Mouse (Mus musculus) kidney, embryonic 14.5 days (tissue): ENCODE measurements at regions not wholly inside any gene's neighbourhood (a gene's known extent, or its start where the extent isn't known, plus 50 kb on each side); places are given as distances from the start of the nearest gene placed in this dataset.

Experiments
- ATAC-seq: fragments of 200-750 bp; cut with Nextera tagmentation; 2 replicates; pipeline ENCODE4 v1.8.0; 2017; ENCODE audit warnings: moderate number of reproducible peaks, mild to moderate bottlenecking, moderate TSS enrichment, moderate library complexity; ENCODE audit not compliant: low FRiP score, low TSS enrichment
- H3K27ac ChIP-seq: fragments of 300-500 bp; sonication (generic); 2 replicates; pipeline ENCODE4 v1.5.1; 2014; ENCODE audit warnings: low read depth, mild to moderate bottlenecking, low read length, moderate library complexity, mixed read lengths
- H3K27me3 ChIP-seq: fragments of 300-500 bp; sonication (generic); 2 replicates; pipeline ENCODE4 v1.6.1; 2014; ENCODE audit warnings: mild to moderate bottlenecking, low read length; ENCODE audit not compliant: control insufficient read depth, insufficient read depth
- H3K36me3 ChIP-seq: fragments of 300-500 bp; sonication (generic); 2 replicates; pipeline ENCODE4 v1.6.1; 2014; ENCODE audit warnings: low read length, mixed read lengths; ENCODE audit not compliant: control insufficient read depth, insufficient read depth
- H3K4me1 ChIP-seq: fragments of 300-500 bp; sonication (generic); 2 replicates; pipeline ENCODE4 v1.6.1; 2014; ENCODE audit warnings: low read length, mixed read lengths; ENCODE audit not compliant: control insufficient read depth, insufficient read depth
- H3K4me2 ChIP-seq: fragments of 300-500 bp; sonication (generic); replicated peaks from 2 replicates; pipeline ENCODE4 v1.6.1; 2014; ENCODE audit warnings: low read depth, mild to moderate bottlenecking, low read length
- H3K4me3 ChIP-seq: fragments of 300-500 bp; sonication (generic); 2 replicates; pipeline ENCODE4 v1.5.1; 2014; ENCODE audit warnings: mild to moderate bottlenecking, low read length
- H3K9ac ChIP-seq: fragments of 300-500 bp; sonication (generic); 2 replicates; pipeline ENCODE4 v1.6.1; 2014; ENCODE audit warnings: low read depth, mild to moderate bottlenecking, low read length, moderate library complexity
- H3K9me3 ChIP-seq: fragments of 300-500 bp; sonication (generic); 2 replicates; pipeline ENCODE4 v1.6.1; 2016; ENCODE audit warnings: low read length; ENCODE audit not compliant: control insufficient read depth
- WGBS: fragments of 180-500 bp; shearing (Covaris S2); extraction: QIAGEN DNeasy Blood & Tissue Kit; methylation state at CpG from one replicate; pipeline ENCODE4 v1.1.7; 2014; 5-methylcytosine and 5-hydroxymethylcytosine counted together

GRCm38 (mm10) chr17:9921326-9921725, 251.8 kb upstream of the Pabpc6 start:
- H3K36me3 ChIP-seq = no peaks in the 10 kb centered on the region
- ATAC-seq = no peak
- no peak overlapping the region for H3K4me2 ChIP-seq
- no peaks in the 10 kb centered on the region for H3K27me3 ChIP-seq
- no peak overlapping the region for H3K9ac ChIP-seq
- no peak overlapping the region for H3K4me3 ChIP-seq
- 86% methylated on average over 2 of the region's 2 CpGs for WGBS
- H3K27ac ChIP-seq = no peak overlapping the region
- no peaks in the 10 kb centered on the region for H3K4me1 ChIP-seq
- H3K9me3 ChIP-seq = 0 out of 2 replicates have a peak, but pooled peaks cover 3% of the 10 kb centered on the region

DNA sequence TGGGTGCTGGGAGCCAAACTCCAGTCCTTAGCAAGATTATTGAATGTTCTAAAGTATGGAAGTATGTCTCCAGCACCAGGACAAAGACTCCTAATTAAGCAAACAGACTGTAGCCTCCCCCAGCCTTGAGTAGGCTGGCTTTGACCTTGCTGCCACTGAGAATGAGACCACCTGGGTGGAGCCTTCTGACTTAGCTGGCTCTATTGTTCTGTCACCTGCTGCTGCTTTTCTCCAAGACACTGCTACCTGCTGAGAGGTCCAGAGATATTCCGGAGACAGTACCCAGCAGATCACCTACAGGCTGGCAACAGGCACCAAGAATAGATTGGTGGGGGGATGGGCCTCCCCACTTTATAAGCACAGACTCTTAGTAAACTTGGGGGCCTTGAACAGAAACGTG, 247.5 kb upstream of the Pabpc6 start:
- Histone ChIP-seq H3K4me3 (no peak overlapping the region), H3K36me3 (no peaks in the 10 kb centered on the region), H3K9ac (no peak overlapping the region), H3K27me3 (no peaks in the 10 kb centered on the region), H3K9me3 (0 out of 2 replicates have a peak, but pooled peaks cover 3% of the 10 kb centered on the region), H3K4me1 (no peaks in the 10 kb centered on the region), H3K4me2 (no peak overlapping the region), H3K27ac (no peak overlapping the region)
- WGBS = 35% methylated on average over 2 of the region's 2 CpGs
- ATAC-seq = no peak

DNA sequence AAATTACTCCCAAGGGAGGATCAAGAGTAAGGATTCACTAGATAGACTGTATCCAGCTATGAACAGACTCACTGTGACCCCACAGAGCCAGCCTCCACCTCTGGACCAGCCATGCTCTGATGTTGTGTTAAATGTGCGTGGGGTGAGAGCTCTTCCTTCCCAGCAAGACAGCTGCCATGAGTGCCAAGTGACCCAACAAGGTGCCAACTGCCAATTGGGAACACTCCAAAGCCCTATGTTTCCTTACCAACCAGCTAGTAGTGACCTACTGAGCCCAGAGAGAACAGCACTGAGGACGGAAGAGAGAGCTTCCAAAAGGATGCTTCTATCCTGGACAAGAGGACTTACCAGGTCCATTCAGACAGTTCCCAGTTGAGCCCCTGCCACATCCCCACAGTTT, 241.3 kb upstream of the Pabpc6 start:
- no peak for ATAC-seq
- H3K4me3 ChIP-seq = no peak overlapping the region
- H3K9ac ChIP-seq = no peak overlapping the region
- no peaks in the 10 kb centered on the region for H3K27me3 ChIP-seq
- no peaks in the 10 kb centered on the region for H3K36me3 ChIP-seq
- 0 out of 2 replicates have a peak, but pooled peaks cover 7% of the 10 kb centered on the region for H3K4me1 ChIP-seq
- 96% methylated on average over 2 of the region's 2 CpGs for WGBS
- H3K9me3 ChIP-seq = no peaks in the 10 kb centered on the region
- no peak overlapping the region for H3K27ac ChIP-seq
- no peak overlapping the region for H3K4me2 ChIP-seq

- Histone ChIP-seq H3K27ac (no peak overlapping the region), H3K4me1 (peaks cover 24% of the 10 kb centered on the region), H3K4me2 (no peak overlapping the region), H3K9ac (no peak overlapping the region), H3K4me3 (no peak overlapping the region), H3K9me3 (no peaks in the 10 kb centered on the region), H3K36me3 (no peaks in the 10 kb centered on the region), H3K27me3 (no peaks in the 10 kb centered on the region)
- WGBS = 40% methylated on average over 1 of the region's 1 CpGs
- no peak for ATAC-seq
Measured at GRCm38 (mm10) chr17:9907077-9907476, 237.6 kb upstream of the Pabpc6 start.

GRCm38 (mm10) chr17:9905501-9906462, 236.3 kb upstream of the Pabpc6 start:
- H3K27me3 ChIP-seq = no peaks in the 10 kb centered on the region
- peak overlapping the region; percentile 24; the same call in 1 of the 2 replicates for H3K27ac ChIP-seq
- no peaks in the 10 kb centered on the region for H3K9me3 ChIP-seq
- H3K4me1 ChIP-seq = peaks cover 24% of the 10 kb centered on the region
- H3K4me2 ChIP-seq = peak overlapping the region; percentile 49
- 0 out of 2 replicates have a peak overlapping the region, but pooled peaks have one; percentile 1 for H3K9ac ChIP-seq
- ATAC-seq = peak; percentile 74
- H3K36me3 ChIP-seq = no peaks in the 10 kb centered on the region
- peak overlapping the region; percentile 17 for H3K4me3 ChIP-seq
- 6% methylated on average over 12 of the region's 12 CpGs for WGBS

- WGBS = 14% methylated on average over 6 of the region's 6 CpGs
- Histone ChIP-seq H3K27ac (no peak overlapping the region; the same call in 1 of the 2 replicates), H3K4me3 (no peak overlapping the region), H3K27me3 (no peaks in the 10 kb centered on the region), H3K9me3 (no peaks in the 10 kb centered on the region), H3K4me2 (no peak overlapping the region), H3K9ac (no peak overlapping the region), H3K36me3 (no peaks in the 10 kb centered on the region), H3K4me1 (peaks cover 24% of the 10 kb centered on the region)
- ATAC-seq = 0 out of 2 replicates have a peak, but pooled peaks have one; percentile 47
Measured at GRCm38 (mm10) chr17:9904525-9904991, 235.0 kb upstream of the Pabpc6 start.

GRCm38 (mm10) chr17:9903313-9903712, 233.8 kb upstream of the Pabpc6 start:
- no peaks in the 10 kb centered on the region for H3K36me3 ChIP-seq
- H3K27me3 ChIP-seq = no peaks in the 10 kb centered on the region
- H3K9me3 ChIP-seq = no peaks in the 10 kb centered on the region
- no peak overlapping the region for H3K9ac ChIP-seq
- no peak overlapping the region for H3K4me3 ChIP-seq
- ATAC-seq = no peak
- H3K27ac ChIP-seq = no peak overlapping the region
- WGBS = 41% methylated on average over 4 of the region's 4 CpGs
- H3K4me1 ChIP-seq = peaks cover 24% of the 10 kb centered on the region
- no peak overlapping the region for H3K4me2 ChIP-seq

- no peak for ATAC-seq
- H3K9me3 ChIP-seq = no peaks in the 10 kb centered on the region
- H3K9ac ChIP-seq = no peak overlapping the region
- H3K27me3 ChIP-seq = no peaks in the 10 kb centered on the region
- H3K4me1 ChIP-seq = peaks cover 15% of the 10 kb centered on the region; the same call in 1 of the 2 replicates
- WGBS = 33% methylated on average over 2 of the region's 2 CpGs
- H3K36me3 ChIP-seq = no peaks in the 10 kb centered on the region
- H3K4me3 ChIP-seq = no peak overlapping the region
- H3K27ac ChIP-seq = no peak overlapping the region
- H3K4me2 ChIP-seq = no peak overlapping the region
Measured at GRCm38 (mm10) chr17:9896964-9897363, 227.4 kb upstream of the Pabpc6 start.

GRCm38 (mm10) chr17:9895686-9896082, 226.2 kb upstream of the Pabpc6 start:
- Histone ChIP-seq H3K27me3 (no peaks in the 10 kb centered on the region), H3K9me3 (no peaks in the 10 kb centered on the region), H3K9ac (no peak overlapping the region), H3K36me3 (no peaks in the 10 kb centered on the region), H3K27ac (no peak overlapping the region), H3K4me3 (no peak overlapping the region), H3K4me1 (peaks cover 15% of the 10 kb centered on the region; the same call in 1 of the 2 replicates), H3K4me2 (no peak overlapping the region)
- 61% methylated on average over 7 of the region's 7 CpGs for WGBS
- peak; percentile 33; the same call in 1 of the 2 replicates for ATAC-seq
